Mouse (Mus musculus): Measurements from ENCODE around the gene Adgrl1. TPM values are rescaled to one million over a fixed set of nuclear protein-coding genes. Genes with fewer than 3 reads are reported as not detected.
A peak's percentile ranks its signal among the peaks of the same experiment; 100 is the strongest.

Adgrl1 gene
- polyA plus RNA-seq (2015; fragmentation: Nextera tagmentation; extraction: Ambion mirVana), result 18.6 and 19.7 TPM in 2 replicates

- H3K36me3 ChIP-seq, result no peaks in the 10 kb centered on the region
- H3K4me3 ChIP-seq, result peak within 1 kb of the TSS; percentile 95
- H3K4me1 ChIP-seq, result peaks cover 58% of the 10 kb centered on the region
- H3K4me2 ChIP-seq, result peak within 1 kb of the TSS; percentile 95
- H3K9me3 ChIP-seq, result no peaks in the 10 kb centered on the region
- peak within 1 kb of the TSS; percentile 99 for H3K27ac ChIP-seq
- peaks cover 10% of the 10 kb centered on the region for H3K27me3 ChIP-seq
- peak within 1 kb of the TSS; percentile 90 for H3K9ac ChIP-seq
- WGBS, result under 1% methylated on average over 58 of the region's 70 CpGs
- peak; percentile 90 for ATAC-seq (ENCODE audit: borderline replicate concordance, extremely low read depth, low FRiP score, low TSS enrichment)
These were observed at the start of gene Adgrl1 for GRCm38 (mm10) chr8:83899363-83900252. Gene Adgrl1 (plus strand): TSS chr8:83900105.

GRCm38 (mm10) chr8:83852329-83852728 is 47.6 kb upstream of the Adgrl1 start:
- Histone ChIP-seq H3K36me3 (no peaks in the 10 kb centered on the region), H3K4me1 (0 out of 2 replicates have a peak, but pooled peaks cover 4% of the 10 kb centered on the region), H3K9me3 (no peaks in the 10 kb centered on the region), H3K9ac (no peak overlapping the region), H3K4me2 (no peak overlapping the region), H3K27me3 (no peaks in the 10 kb centered on the region), H3K27ac (peak overlapping the region; percentile 15; the same call in 1 of the 2 replicates), H3K4me3 (no peak overlapping the region)
- whole genome bisulfite sequencing, result 17% methylated on average over 8 of the region's 8 CpGs
- no peak for ATAC-seq (ENCODE audit: borderline replicate concordance, extremely low read depth, low FRiP score, low TSS enrichment)

GRCm38 (mm10) chr8:83853323-83854050 is 46.4 kb upstream of the Adgrl1 start:
- Histone ChIP-seq H3K36me3 (no peaks in the 10 kb centered on the region), H3K9ac (no peak overlapping the region), H3K9me3 (no peaks in the 10 kb centered on the region), H3K4me3 (no peak overlapping the region), H3K4me2 (no peak overlapping the region), H3K27me3 (no peaks in the 10 kb centered on the region), H3K4me1 (0 out of 2 replicates have a peak, but pooled peaks cover 4% of the 10 kb centered on the region), H3K27ac (peak overlapping the region; percentile 50; the same call in 1 of the 2 replicates)
- ATAC-seq (ENCODE audit: borderline replicate concordance, extremely low read depth, low FRiP score, low TSS enrichment), result no peak
- WGBS, result 58% methylated on average over 3 of the region's 3 CpGs

GRCm38 (mm10) chr8:83856486-83857065 is 43.3 kb upstream of the Adgrl1 start:
- Histone ChIP-seq H3K27ac (no peak overlapping the region), H3K36me3 (no peaks in the 10 kb centered on the region)
- 68% methylated on average over 6 of the region's 6 CpGs for whole genome bisulfite sequencing

GRCm38 (mm10) chr8:83862439-83863268 is 37.3 kb upstream of the Adgrl1 start:
- 0 out of 2 replicates have a peak overlapping the region, but pooled peaks have one; percentile 11 for H3K9ac ChIP-seq
- 10% methylated on average over 24 of the region's 24 CpGs for WGBS
- peak overlapping the region; percentile 53 for H3K4me2 ChIP-seq
- H3K27me3 ChIP-seq, result peaks cover 6% of the 10 kb centered on the region; the same call in 1 of the 2 replicates
- no peaks in the 10 kb centered on the region for H3K9me3 ChIP-seq
- H3K27ac ChIP-seq, result no peak overlapping the region
- H3K36me3 ChIP-seq, result no peaks in the 10 kb centered on the region
- peak overlapping the region; percentile 18 for H3K4me3 ChIP-seq
- H3K4me1 ChIP-seq, result peaks cover 7% of the 10 kb centered on the region
- ATAC-seq (ENCODE audit: borderline replicate concordance, extremely low read depth, low FRiP score, low TSS enrichment), result no peak

More at GRCm38 (mm10) chr8:83856486-83857065, 43.3 kb upstream of the Adgrl1 start:
- H3K9ac ChIP-seq, result no peak overlapping the region
- H3K4me1 ChIP-seq, result 0 out of 2 replicates have a peak, but pooled peaks cover 4% of the 10 kb centered on the region
- no peak overlapping the region for H3K4me2 ChIP-seq
- H3K4me3 ChIP-seq, result no peak overlapping the region
- no peaks in the 10 kb centered on the region for H3K27me3 ChIP-seq
- ATAC-seq (ENCODE audit: borderline replicate concordance, extremely low read depth, low FRiP score, low TSS enrichment), result no peak
- no peaks in the 10 kb centered on the region for H3K9me3 ChIP-seq

- H3K27me3 ChIP-seq, result peaks cover 9% of the 10 kb centered on the region
- peak overlapping the region; percentile 75 for H3K9ac ChIP-seq
- WGBS, result under 1% methylated on average over 61 of the region's 66 CpGs
- no peaks in the 10 kb centered on the region for H3K36me3 ChIP-seq
- ATAC-seq (ENCODE audit: borderline replicate concordance, extremely low read depth, low FRiP score, low TSS enrichment), result peak; percentile 92
- peak overlapping the region; percentile 86 for H3K27ac ChIP-seq
- peaks cover 26% of the 10 kb centered on the region for H3K4me1 ChIP-seq
- peak overlapping the region; percentile 67 for H3K4me3 ChIP-seq
- H3K9me3 ChIP-seq, result no peaks in the 10 kb centered on the region
- H3K4me2 ChIP-seq, result peak overlapping the region; percentile 96
These were observed 24.8 kb upstream of the Adgrl1 start for GRCm38 (mm10) chr8:83874881-83875655.

GRCm38 (mm10) chr8:83875656-83876040 is 24.3 kb upstream of the Adgrl1 start:
- peak overlapping the region; percentile 86 for H3K27ac ChIP-seq
- peak overlapping the region; percentile 75; the same call in 1 of the 2 replicates for H3K9ac ChIP-seq
- WGBS, result 0% methylated on average over 10 of the region's 11 CpGs
- H3K9me3 ChIP-seq, result no peaks in the 10 kb centered on the region
- H3K27me3 ChIP-seq, result peaks cover 9% of the 10 kb centered on the region
- peak overlapping the region; percentile 96 for H3K4me2 ChIP-seq
- ATAC-seq (ENCODE audit: borderline replicate concordance, extremely low read depth, low FRiP score, low TSS enrichment), result 0 out of 2 replicates have a peak, but pooled peaks have one; percentile 2
- H3K4me3 ChIP-seq, result peak overlapping the region; percentile 67
- peaks cover 26% of the 10 kb centered on the region for H3K4me1 ChIP-seq
- H3K36me3 ChIP-seq, result no peaks in the 10 kb centered on the region

GRCm38 (mm10) chr8:83876080-83876837 is 23.6 kb upstream of the Adgrl1 start:
- Histone ChIP-seq H3K27ac (peak overlapping the region; percentile 86), H3K9ac (peak overlapping the region; percentile 75; the same call in 1 of the 2 replicates), H3K9me3 (no peaks in the 10 kb centered on the region), H3K4me1 (peaks cover 26% of the 10 kb centered on the region), H3K36me3 (no peaks in the 10 kb centered on the region), H3K27me3 (peaks cover 9% of the 10 kb centered on the region), H3K4me2 (peak overlapping the region; percentile 96), H3K4me3 (peak overlapping the region; percentile 67)
- 0 out of 2 replicates have a peak, but pooled peaks have one; percentile 11 for ATAC-seq (ENCODE audit: borderline replicate concordance, extremely low read depth, low FRiP score, low TSS enrichment)
- WGBS, result 2% methylated on average over 41 of the region's 41 CpGs

- peak overlapping the region; percentile 86; the same call in 1 of the 2 replicates for H3K27ac ChIP-seq
- ATAC-seq (ENCODE audit: borderline replicate concordance, extremely low read depth, low FRiP score, low TSS enrichment), result peak; percentile 41; the same call in 1 of the 2 replicates
- peaks cover 9% of the 10 kb centered on the region for H3K27me3 ChIP-seq
- peak overlapping the region; percentile 67 for H3K4me3 ChIP-seq
- no peaks in the 10 kb centered on the region for H3K9me3 ChIP-seq
- peak overlapping the region; percentile 96 for H3K4me2 ChIP-seq
- peaks cover 26% of the 10 kb centered on the region for H3K4me1 ChIP-seq
- WGBS, result 2% methylated on average over 10 of the region's 10 CpGs
- H3K9ac ChIP-seq, result peak overlapping the region; percentile 75; the same call in 1 of the 2 replicates
- no peaks in the 10 kb centered on the region for H3K36me3 ChIP-seq
These were observed 23.1 kb upstream of the Adgrl1 start for GRCm38 (mm10) chr8:83876838-83877223.
